Mouse (Mus musculus) kidney, adult 2 months (tissue): ENCODE measurements around the gene Pcbp2.

Experiments used
- CTCF ChIP-seq: fragments of 200-500 bp; conservative IDR thresholded peaks from 2 replicates; pipeline ENCODE4 v1.5.1; 2011; ENCODE audit warnings: low read depth, mild to moderate bottlenecking, control low read depth, low read length, moderate library complexity, mixed read lengths; ENCODE audit not compliant: insufficient read depth, insufficient read length
- POLR2A ChIP-seq: fragments of 200-500 bp; IDR thresholded peaks from one replicate; pipeline ENCODE4 v1.6.1; 2011; ENCODE audit warnings: low read depth, low read length, control low read depth

DNA sequence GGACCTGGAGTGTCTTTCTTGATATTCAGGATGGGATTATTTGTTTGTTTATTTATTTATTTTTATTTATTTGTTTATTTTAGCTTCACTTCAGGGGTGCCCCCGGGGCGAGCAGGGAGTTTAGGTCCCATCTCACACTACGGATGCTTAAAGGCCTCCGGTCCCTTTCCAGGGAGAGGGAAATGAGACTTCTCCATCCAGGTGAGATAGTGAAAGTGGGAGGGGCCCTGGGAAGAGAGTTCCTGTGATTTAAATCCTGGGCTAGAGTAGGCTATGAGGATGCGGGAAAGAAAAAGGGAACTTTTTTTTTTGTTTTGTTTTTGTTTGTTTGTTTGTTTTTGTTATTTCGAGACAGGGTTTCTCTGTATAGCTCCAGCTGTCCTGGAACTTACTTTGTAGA is 11.0 kb upstream of the Pcbp2 start:
- no peak for TF ChIP-seq CTCF
- TF ChIP-seq POLR2A, result no peak
